Mouse (Mus musculus): ENCODE measurements around the gene Slc10a1. TPM values are rescaled to one million over a fixed set of nuclear protein-coding genes. Genes with fewer than 3 reads are reported as not detected.

Gene Slc10a1
- 0.54 and 0.71 TPM in 2 replicates for polyA plus RNA-seq (2015; fragmentation: Nextera tagmentation; extraction: Ambion mirVana)

DNA sequence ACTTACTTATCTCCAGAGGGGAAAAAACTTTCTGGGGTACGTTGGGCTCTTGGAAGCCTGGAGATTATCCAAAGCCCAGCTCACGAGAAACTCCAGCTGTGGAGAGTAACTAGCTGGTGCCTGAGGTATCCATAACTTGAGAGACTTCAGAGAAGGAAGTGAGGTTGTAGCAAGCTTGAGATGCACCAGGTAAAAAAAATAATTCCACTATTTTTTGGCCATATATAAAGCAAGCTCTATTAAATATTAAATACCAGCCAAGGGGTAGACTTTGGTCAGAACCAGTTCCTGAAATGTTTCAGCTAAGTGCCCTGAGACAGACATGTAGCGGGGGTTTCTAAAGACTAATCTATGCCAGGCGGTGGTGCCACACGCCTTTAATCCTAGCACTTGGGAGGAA is at the start of gene Slc10a1:
Gene Slc10a1 (minus strand): TSS at position 101 of the 400 bp plus-strand sequence.
- Histone ChIP-seq H3K4me2 (replicated peaks) (no peak within 1 kb of the TSS), H3K4me1 (no peaks in the 10 kb centered on the region), H3K9ac (no peak within 1 kb of the TSS), H3K27me3 (no peaks in the 10 kb centered on the region), H3K9me3 (replicated peaks) (no peaks in the 10 kb centered on the region), H3K27ac (replicated peaks) (no peak within 1 kb of the TSS), H3K4me3 (replicated peaks) (no peak within 1 kb of the TSS), H3K36me3 (no peaks in the 10 kb centered on the region)
- ATAC-seq (ENCODE audit: insufficient number of reproducible peaks, low FRiP score, low TSS enrichment, low read depth): no peak
- 80% methylated on average over 5 of the region's 5 CpGs for WGBS

DNA sequence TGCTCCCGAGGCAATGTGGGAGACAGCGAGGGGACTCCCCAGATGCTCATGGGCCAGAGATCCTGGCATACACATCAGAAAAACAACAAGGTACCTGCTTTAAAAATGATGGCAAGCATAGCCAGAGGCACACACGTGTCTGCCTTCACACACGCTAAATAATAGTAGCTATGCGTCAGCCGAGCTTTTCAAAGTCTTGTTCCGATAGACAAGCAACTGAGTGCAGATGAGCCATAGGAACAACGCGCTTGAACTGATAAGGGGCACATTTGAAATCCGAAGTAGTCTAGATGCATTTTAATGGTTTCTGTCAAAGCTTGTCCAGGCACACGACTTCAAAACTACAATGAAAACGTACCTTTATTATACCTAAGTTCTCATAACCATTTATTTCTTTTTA is 49.1 kb upstream of the Slc10a1 start:
- Histone ChIP-seq H3K9ac (no peak overlapping the region), H3K27me3 (no peaks in the 10 kb centered on the region; the same call in 1 of the 2 replicates), H3K4me3 (replicated peaks) (no peak overlapping the region), H3K4me1 (no peaks in the 10 kb centered on the region), H3K4me2 (replicated peaks) (no peak overlapping the region), H3K27ac (replicated peaks) (no peak overlapping the region), H3K9me3 (replicated peaks) (no peaks in the 10 kb centered on the region), H3K36me3 (no peaks in the 10 kb centered on the region)
- ATAC-seq (ENCODE audit: insufficient number of reproducible peaks, low FRiP score, low TSS enrichment, low read depth): no peak
- WGBS: 79% methylated on average over 12 of the region's 12 CpGs

DNA sequence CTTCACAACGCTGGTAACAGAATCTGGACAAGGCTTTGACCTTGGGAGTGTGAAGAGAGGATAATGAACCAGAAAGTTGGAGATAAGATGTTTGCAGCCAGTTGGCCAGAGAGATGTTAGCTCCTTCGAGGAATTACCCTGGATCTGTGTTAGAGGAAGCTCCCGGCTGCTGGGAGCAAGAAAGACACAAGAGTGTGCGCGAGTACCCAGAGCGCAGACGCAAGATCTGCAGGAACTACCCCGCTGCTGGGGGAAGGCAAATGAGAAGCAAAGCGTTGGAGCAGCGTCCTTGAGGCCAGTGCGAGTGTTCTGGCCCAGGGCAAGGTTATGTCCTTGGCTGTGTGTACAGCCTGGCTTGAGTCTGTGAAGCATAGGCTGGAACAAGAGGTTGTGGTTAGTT is 45.0 kb upstream of the Slc10a1 start:
- H3K9ac ChIP-seq: no peak overlapping the region
- no peak overlapping the region for H3K27ac ChIP-seq (replicated peaks)
- peaks cover 7% of the 10 kb centered on the region for H3K4me1 ChIP-seq
- H3K4me2 ChIP-seq (replicated peaks): no peak overlapping the region
- 77% methylated on average over 11 of the region's 11 CpGs for WGBS
- no peaks in the 10 kb centered on the region; the same call in 1 of the 2 replicates for H3K27me3 ChIP-seq
- no peak overlapping the region for H3K4me3 ChIP-seq (replicated peaks)
- no peak for ATAC-seq (ENCODE audit: insufficient number of reproducible peaks, low FRiP score, low TSS enrichment, low read depth)
- H3K36me3 ChIP-seq: no peaks in the 10 kb centered on the region
- no peaks in the 10 kb centered on the region for H3K9me3 ChIP-seq (replicated peaks)

DNA sequence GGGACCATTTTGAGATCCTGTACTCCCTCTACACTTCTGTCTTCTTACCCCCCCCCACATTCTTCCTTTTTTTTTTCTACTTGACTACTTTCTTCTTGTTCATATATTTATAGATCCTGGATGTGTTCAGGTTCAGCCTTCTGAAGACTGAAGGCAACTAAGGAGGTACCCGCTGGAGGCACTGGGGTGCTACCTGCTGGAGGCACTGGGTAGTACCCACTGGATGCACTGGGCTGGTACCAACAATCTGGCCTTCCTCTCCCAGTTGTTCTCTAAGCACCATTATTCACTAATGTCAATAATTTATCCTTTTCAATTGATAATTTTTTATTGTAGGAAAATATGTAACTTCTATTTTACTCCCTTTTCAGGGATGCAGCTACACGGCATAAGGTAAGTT is 43.5 kb upstream of the Slc10a1 start:
- no peaks in the 10 kb centered on the region for H3K36me3 ChIP-seq
- no peak overlapping the region for H3K9ac ChIP-seq
- H3K4me1 ChIP-seq: peaks cover 7% of the 10 kb centered on the region
- H3K9me3 ChIP-seq (replicated peaks): no peaks in the 10 kb centered on the region
- no peak overlapping the region for H3K4me3 ChIP-seq (replicated peaks)
- no peak for ATAC-seq (ENCODE audit: insufficient number of reproducible peaks, low FRiP score, low TSS enrichment, low read depth)
- no peak overlapping the region for H3K27ac ChIP-seq (replicated peaks)
- H3K4me2 ChIP-seq (replicated peaks): no peak overlapping the region
- WGBS: 78% methylated on average over 2 of the region's 2 CpGs
- H3K27me3 ChIP-seq: no peaks in the 10 kb centered on the region; the same call in 1 of the 2 replicates

DNA sequence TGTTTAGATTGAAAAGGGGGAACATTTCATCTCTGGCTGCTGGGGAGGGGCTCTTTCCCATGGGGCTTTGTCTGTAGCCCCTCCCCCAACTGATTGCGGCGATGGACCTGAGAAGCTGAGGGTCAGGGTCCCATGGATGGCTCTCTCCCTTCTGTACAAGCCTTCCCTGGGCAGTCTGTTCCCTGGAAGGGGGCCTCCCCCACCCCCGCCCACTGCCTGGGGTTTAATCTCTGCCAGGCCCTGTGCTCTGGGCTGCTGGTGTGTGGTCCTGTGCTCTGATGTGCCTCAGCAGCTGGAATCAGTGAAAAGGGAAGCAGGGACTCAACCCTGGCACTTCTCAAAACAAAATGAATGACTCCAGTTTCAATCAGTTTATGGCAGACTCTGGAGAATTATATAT is 41.3 kb upstream of the Slc10a1 start:
- H3K9ac ChIP-seq: no peak overlapping the region

DNA sequence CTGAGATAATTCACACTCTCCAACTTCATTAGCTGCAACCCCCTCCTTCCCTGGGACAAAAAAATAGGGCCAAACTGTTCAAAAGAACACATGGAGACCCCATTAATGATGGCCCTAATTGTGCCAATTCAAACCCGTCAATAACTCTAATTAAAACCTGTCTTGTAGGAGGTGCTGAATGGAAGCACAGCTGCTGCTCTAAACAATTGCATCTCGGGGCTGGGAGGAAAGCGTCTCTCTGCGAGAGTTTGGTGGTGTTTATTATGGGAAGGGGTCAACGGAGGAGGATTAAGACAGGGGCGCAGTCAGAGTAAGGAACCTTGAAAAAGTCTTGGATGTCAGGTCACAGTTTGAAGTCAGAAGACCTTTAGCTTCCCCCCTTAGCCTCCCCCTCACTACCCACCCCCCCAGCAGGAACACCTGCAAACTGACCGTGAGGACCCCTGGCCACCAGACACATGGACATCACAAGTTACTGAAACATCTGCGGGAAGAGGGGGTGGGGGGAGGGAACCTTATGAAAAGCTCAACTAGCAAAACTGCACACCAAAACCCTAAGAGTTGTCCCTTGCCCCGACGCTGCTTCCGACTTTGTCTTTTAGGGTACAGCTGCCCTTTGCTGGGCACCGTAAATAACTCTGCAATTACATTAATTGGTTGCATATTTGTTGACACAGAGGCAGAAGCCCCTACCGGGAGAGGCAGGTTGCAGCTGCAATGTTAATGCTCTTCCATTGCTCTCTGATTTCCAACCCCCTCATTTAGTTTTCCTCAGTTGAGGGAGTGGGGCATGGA is 34.5 kb upstream of the Slc10a1 start:
- no peak for ATAC-seq (ENCODE audit: insufficient number of reproducible peaks, low FRiP score, low TSS enrichment, low read depth)
- Histone ChIP-seq H3K27me3 (peaks cover 7% of the 10 kb centered on the region; the same call in 1 of the 2 replicates), H3K36me3 (no peaks in the 10 kb centered on the region), H3K9me3 (replicated peaks) (no peaks in the 10 kb centered on the region), H3K4me1 (peaks cover 14% of the 10 kb centered on the region), H3K27ac (replicated peaks) (no peak overlapping the region), H3K9ac (no peak overlapping the region), H3K4me2 (replicated peaks) (no peak overlapping the region), H3K4me3 (replicated peaks) (no peak overlapping the region)
- WGBS: 21% methylated on average over 13 of the region's 13 CpGs

More for the DNA sequence above, 41.3 kb upstream of the Slc10a1 start:
- Histone ChIP-seq H3K4me1 (peaks cover 7% of the 10 kb centered on the region), H3K4me3 (replicated peaks) (no peak overlapping the region), H3K4me2 (replicated peaks) (0 out of 2 replicates have a peak overlapping the region, but pooled peaks have one; percentile 11), H3K36me3 (no peaks in the 10 kb centered on the region), H3K9me3 (replicated peaks) (no peaks in the 10 kb centered on the region), H3K27me3 (no peaks in the 10 kb centered on the region; the same call in 1 of the 2 replicates), H3K27ac (replicated peaks) (no peak overlapping the region)
- WGBS: 9% methylated on average over 3 of the region's 3 CpGs
- peak; percentile 54; the same call in 1 of the 2 replicates for ATAC-seq (ENCODE audit: insufficient number of reproducible peaks, low FRiP score, low TSS enrichment, low read depth)

DNA sequence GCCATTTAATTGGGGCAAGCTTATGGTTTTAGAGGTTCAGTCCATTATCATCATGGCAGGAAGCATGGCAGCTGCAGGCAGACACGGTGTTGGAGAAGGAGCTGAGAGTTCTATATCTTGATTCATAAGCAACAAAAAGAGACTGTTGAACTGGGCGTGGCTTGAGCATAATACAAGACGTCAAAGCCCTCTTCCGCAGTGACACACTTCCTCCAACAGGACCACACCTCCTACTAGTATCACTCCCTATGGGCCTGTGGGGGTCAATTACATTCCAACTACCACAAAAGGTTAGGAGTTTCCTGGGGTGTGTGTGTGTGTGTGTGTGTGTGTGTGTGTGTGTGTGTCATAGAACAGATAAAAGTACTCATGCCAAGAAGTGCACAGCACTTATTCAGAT is 32.4 kb upstream of the Slc10a1 start:
- Histone ChIP-seq H3K9ac (no peak overlapping the region), H3K27ac (replicated peaks) (no peak overlapping the region), H3K36me3 (no peaks in the 10 kb centered on the region), H3K4me2 (replicated peaks) (no peak overlapping the region), H3K4me3 (replicated peaks) (no peak overlapping the region), H3K9me3 (replicated peaks) (no peaks in the 10 kb centered on the region), H3K4me1 (peaks cover 14% of the 10 kb centered on the region), H3K27me3 (peaks cover 7% of the 10 kb centered on the region; the same call in 1 of the 2 replicates)
- no peak for ATAC-seq (ENCODE audit: insufficient number of reproducible peaks, low FRiP score, low TSS enrichment, low read depth)
- 75% methylated on average over 4 of the region's 4 CpGs for WGBS

DNA sequence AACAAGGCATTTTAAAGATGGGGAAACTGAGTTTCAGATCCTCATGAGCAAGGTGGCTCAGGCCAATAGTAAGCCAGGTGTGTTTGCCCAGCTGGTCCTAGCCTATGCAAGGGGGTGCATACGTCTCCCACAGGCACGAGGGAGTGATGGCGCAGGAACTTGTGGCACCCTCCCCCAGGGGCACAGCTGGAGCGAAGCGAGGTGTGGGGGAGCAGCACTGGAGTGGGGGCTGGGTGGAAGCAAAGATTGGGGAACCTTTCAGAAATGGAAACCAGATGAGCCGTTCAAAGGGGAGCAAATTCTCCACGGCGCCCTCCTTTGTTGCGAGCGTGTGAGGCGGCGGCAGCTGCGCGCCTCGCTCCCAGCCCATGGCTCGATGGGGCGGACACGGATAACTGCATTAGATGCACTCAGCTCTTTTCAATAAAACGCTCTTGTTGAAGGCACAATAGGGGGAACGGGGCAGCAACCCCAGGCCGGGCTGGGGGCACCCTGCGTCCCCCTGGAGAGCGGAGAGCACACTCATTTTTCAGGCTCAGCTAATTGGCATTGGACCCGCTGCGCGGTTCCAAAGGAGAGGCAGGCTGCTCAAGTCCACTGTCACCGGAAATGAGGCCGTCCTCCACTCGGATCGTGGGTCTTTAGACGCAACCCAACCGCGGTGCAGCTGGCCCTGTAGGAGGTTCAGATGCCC is 30.2 kb upstream of the Slc10a1 start:
- Histone ChIP-seq H3K27me3 (peaks cover 7% of the 10 kb centered on the region; the same call in 1 of the 2 replicates), H3K4me1 (peaks cover 14% of the 10 kb centered on the region), H3K4me3 (replicated peaks) (peak overlapping the region; percentile 21), H3K9ac (no peak overlapping the region), H3K27ac (replicated peaks) (no peak overlapping the region), H3K9me3 (replicated peaks) (no peaks in the 10 kb centered on the region), H3K36me3 (no peaks in the 10 kb centered on the region), H3K4me2 (replicated peaks) (peak overlapping the region; percentile 45)
- 3% methylated on average over 33 of the region's 33 CpGs for WGBS
- ATAC-seq (ENCODE audit: insufficient number of reproducible peaks, low FRiP score, low TSS enrichment, low read depth): 0 out of 2 replicates have a peak, but pooled peaks have one; percentile 34

DNA sequence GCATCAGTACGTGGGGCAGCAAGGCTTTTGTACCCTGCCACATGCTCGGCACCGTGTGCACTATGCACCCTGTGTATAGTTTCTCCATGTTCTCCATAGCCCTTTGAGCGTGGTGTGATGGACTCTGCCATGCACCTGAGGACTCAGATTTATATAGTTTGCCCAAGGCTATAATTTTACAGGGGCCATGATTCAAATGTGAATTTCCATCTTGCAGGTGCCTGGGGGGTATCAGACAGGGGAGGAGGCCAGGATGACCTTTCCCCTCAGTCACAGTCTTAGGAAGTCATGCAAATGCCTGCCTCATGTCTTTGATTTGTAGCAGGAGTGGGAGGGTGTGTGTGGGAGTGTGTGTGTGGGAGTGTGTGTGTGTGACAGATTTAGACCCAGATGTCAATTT is 29.1 kb upstream of the Slc10a1 start:
- Histone ChIP-seq H3K36me3 (no peaks in the 10 kb centered on the region), H3K9ac (no peak overlapping the region), H3K27me3 (peaks cover 7% of the 10 kb centered on the region; the same call in 1 of the 2 replicates), H3K27ac (replicated peaks) (no peak overlapping the region), H3K4me3 (replicated peaks) (no peak overlapping the region), H3K4me2 (replicated peaks) (no peak overlapping the region), H3K4me1 (peaks cover 9% of the 10 kb centered on the region), H3K9me3 (replicated peaks) (no peaks in the 10 kb centered on the region)
- no peak for ATAC-seq (ENCODE audit: insufficient number of reproducible peaks, low FRiP score, low TSS enrichment, low read depth)
- 63% methylated on average over 4 of the region's 4 CpGs for WGBS

DNA sequence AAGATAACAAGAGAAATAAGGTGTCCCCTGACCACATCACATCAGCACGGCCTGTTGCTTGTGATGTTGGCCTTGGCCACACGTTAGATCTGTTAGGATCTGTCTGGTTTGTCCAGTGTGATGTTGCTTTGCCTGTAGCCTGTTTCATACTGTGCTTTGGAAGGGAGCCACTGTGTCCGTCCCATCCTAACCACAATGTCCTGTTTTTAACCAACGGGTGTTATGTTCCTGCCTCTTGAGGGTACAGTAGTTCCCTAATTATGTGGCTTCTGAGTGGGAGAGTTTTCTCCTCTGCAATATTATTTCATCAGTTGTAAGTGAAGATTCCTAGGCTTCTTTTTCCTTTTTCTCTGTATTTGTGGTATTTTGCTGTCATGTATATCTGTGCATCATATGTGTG is 26.8 kb upstream of the Slc10a1 start:
- no peak overlapping the region for H3K4me3 ChIP-seq (replicated peaks)
- no peak for ATAC-seq (ENCODE audit: insufficient number of reproducible peaks, low FRiP score, low TSS enrichment, low read depth)

DNA sequence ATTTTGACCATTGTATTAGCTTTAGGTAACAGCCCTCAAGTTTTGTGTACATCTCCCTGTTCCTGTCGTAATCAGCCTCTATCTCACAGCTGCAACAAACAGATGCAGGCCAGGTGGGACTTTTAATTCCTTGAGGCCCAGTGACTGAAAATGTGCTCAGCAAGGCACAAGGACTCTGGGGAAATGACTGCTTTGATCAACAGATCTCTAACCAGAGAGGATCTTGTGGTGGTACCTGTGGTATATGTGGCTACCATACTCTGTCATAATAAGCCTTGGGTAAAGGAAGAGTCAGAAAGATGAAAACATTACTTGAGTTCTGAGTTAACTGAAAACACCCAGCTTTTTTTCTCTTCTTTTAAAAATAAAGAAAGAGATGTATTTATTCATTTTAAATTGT is 25.3 kb upstream of the Slc10a1 start:
- H3K27me3 ChIP-seq: peaks cover 5% of the 10 kb centered on the region; the same call in 1 of the 2 replicates
- H3K4me3 ChIP-seq (replicated peaks): no peak overlapping the region
- no peaks in the 10 kb centered on the region for H3K9me3 ChIP-seq (replicated peaks)
- H3K4me1 ChIP-seq: peaks cover 5% of the 10 kb centered on the region
- no peaks in the 10 kb centered on the region for H3K36me3 ChIP-seq
- H3K27ac ChIP-seq (replicated peaks): no peak overlapping the region
- H3K9ac ChIP-seq: no peak overlapping the region
- H3K4me2 ChIP-seq (replicated peaks): no peak overlapping the region
- 67% methylated on average over 1 of the region's 1 CpGs for WGBS
- no peak for ATAC-seq (ENCODE audit: insufficient number of reproducible peaks, low FRiP score, low TSS enrichment, low read depth)

More for the DNA sequence above, 26.8 kb upstream of the Slc10a1 start:
- H3K27ac ChIP-seq (replicated peaks): no peak overlapping the region
- H3K4me1 ChIP-seq: peaks cover 9% of the 10 kb centered on the region
- H3K4me2 ChIP-seq (replicated peaks): no peak overlapping the region
- H3K9me3 ChIP-seq (replicated peaks): no peaks in the 10 kb centered on the region
- H3K27me3 ChIP-seq: peaks cover 7% of the 10 kb centered on the region; the same call in 1 of the 2 replicates
- no peak overlapping the region for H3K9ac ChIP-seq
- no peaks in the 10 kb centered on the region for H3K36me3 ChIP-seq
- WGBS: 77% methylated on average over 4 of the region's 4 CpGs

Measured in embryonic facial prominence, embryonic 15.5 days (tissue).